Mouse (Mus musculus): ENCODE results near the gene Tas2r126.
"Not testable (repeated sequence)": the region's sequence is repeated elsewhere in the genome, so short reads cannot be mapped to it uniquely, and the experiment has no call there.

The Tas2r126 gene

GRCm38 (mm10) chr6:42434446-42434845 lies at the start of gene Tas2r126:
TSS of gene Tas2r126 (plus strand) at chr6:42434535.
- no peak for DNase-seq (ENCODE audit: low spot score in 2 of 2)

GRCm38 (mm10) chr6:42385635-42386034 lies 48.7 kb upstream of the Tas2r126 start:
- DNase-seq (ENCODE audit: low spot score in 2 of 2): no peak

GRCm38 (mm10) chr6:42391796-42392330 lies 42.5 kb upstream of the Tas2r126 start:
- no peak for DNase-seq (ENCODE audit: low spot score in 2 of 2)

GRCm38 (mm10) chr6:42395960-42396809 lies 38.1 kb upstream of the Tas2r126 start:
- peak; percentile 93 to 96 for DNase-seq (ENCODE audit: low spot score in 2 of 2)

- no peak for DNase-seq (ENCODE audit: low spot score in 2 of 2)
Measured at GRCm38 (mm10) chr6:42397041-42397657, 37.2 kb upstream of the Tas2r126 start.

GRCm38 (mm10) chr6:42398285-42398684 lies 36.0 kb upstream of the Tas2r126 start:
- no peak for DNase-seq (ENCODE audit: low spot score in 2 of 2)

GRCm38 (mm10) chr6:42398998-42399397 lies 35.3 kb upstream of the Tas2r126 start:
- no peak for DNase-seq (ENCODE audit: low spot score in 2 of 2)

GRCm38 (mm10) chr6:42399938-42400337 lies 34.4 kb upstream of the Tas2r126 start, which contains the start of gene Tas2r143:
TSS of gene Tas2r143 (plus strand) at chr6:42400238.
- DNase-seq (ENCODE audit: low spot score in 2 of 2): no peak

- DNase-seq (ENCODE audit: low spot score in 2 of 2): no peak
Measured at GRCm38 (mm10) chr6:42405134-42405533, 29.2 kb upstream of the Tas2r126 start, which contains the start of gene Tas2r135. TSS of gene Tas2r135 (plus strand) at chr6:42405434.

GRCm38 (mm10) chr6:42419443-42419842 lies 14.9 kb upstream of the Tas2r126 start:
- no peak for DNase-seq (ENCODE audit: low spot score in 2 of 2)

GRCm38 (mm10) chr6:42421439-42421838 lies 12.9 kb upstream of the Tas2r126 start:
- DNase-seq (ENCODE audit: low spot score in 2 of 2): no peak

GRCm38 (mm10) chr6:42424472-42424871 lies 9.9 kb upstream of the Tas2r126 start:
- DNase-seq (ENCODE audit: low spot score in 2 of 2): no peak

- no peak for DNase-seq (ENCODE audit: low spot score in 2 of 2)
Measured at GRCm38 (mm10) chr6:42426337-42426736, 8.0 kb upstream of the Tas2r126 start.

- DNase-seq (ENCODE audit: low spot score in 2 of 2): no peak
Measured at GRCm38 (mm10) chr6:42433554-42433953, 781 bp upstream of the Tas2r126 start.

GRCm38 (mm10) chr6:42435490-42435889 lies 1.2 kb downstream of the Tas2r126 start:
- DNase-seq (ENCODE audit: low spot score in 2 of 2): no peak

GRCm38 (mm10) chr6:42441395-42441794 lies 7.1 kb downstream of the Tas2r126 start:
- no peak for DNase-seq (ENCODE audit: low spot score in 2 of 2)

- DNase-seq (ENCODE audit: low spot score in 2 of 2): no peak
Measured at GRCm38 (mm10) chr6:42444491-42444890, 10.2 kb downstream of the Tas2r126 start.

GRCm38 (mm10) chr6:42447381-42447780 lies 13.0 kb downstream of the Tas2r126 start:
- no peak for DNase-seq (ENCODE audit: low spot score in 2 of 2)

- DNase-seq (ENCODE audit: low spot score in 2 of 2): no peak
Measured at GRCm38 (mm10) chr6:42465096-42465495, 30.8 kb downstream of the Tas2r126 start, which contains the start of gene Olfr458. TSS of gene Olfr458 (minus strand) at chr6:42465196.

- DNase-seq (ENCODE audit: low spot score in 2 of 2): no peak
Measured at GRCm38 (mm10) chr6:42470542-42470941, 36.2 kb downstream of the Tas2r126 start.

- not testable (repeated sequence) for DNase-seq (ENCODE audit: low spot score in 2 of 2)
Measured at GRCm38 (mm10) chr6:42471298-42471697, 37.0 kb downstream of the Tas2r126 start.

GRCm38 (mm10) chr6:42476235-42476634 lies 41.9 kb downstream of the Tas2r126 start, which contains the start of gene Olfr457:
TSS of gene Olfr457 (minus strand) at chr6:42476335.
- no peak for DNase-seq (ENCODE audit: low spot score in 2 of 2)
